8 mouse cellular contexts compared by ENCODE assay signal in genomic region chr13:54073066-54073465, GRCm38 (mm10). TPM values are rescaled to one million over a fixed set of nuclear protein-coding genes. Genes with fewer than 3 reads are reported as not detected.
DNase-seq lines count a peak whose midpoint lies in the region; ATAC-seq lines count a peak whose summit lies in the region.

No protein-coding gene starts in this region.

- no peak overlapping the region for H3K27ac ChIP-seq in neural tube, embryonic 11.5 days (ENCODE audit: low read depth, low read length)
- H3K27ac ChIP-seq in heart, embryonic 12.5 days (ENCODE audit: poor library complexity, severe bottlenecking): peak overlapping the region; percentile 62
- peak overlapping the region; percentile 97; the same call in 1 of the 2 replicates for H3K27ac ChIP-seq in limb, embryonic 10.5 days
- no peak overlapping the region for H3K27ac ChIP-seq in midbrain, embryonic 16.5 days (ENCODE audit: low read length)

- no peaks in the 10 kb centered on the region for H3K36me3 ChIP-seq in neural tube, embryonic 11.5 days (ENCODE audit: control insufficient read depth, insufficient read depth, low read length)
- H3K36me3 ChIP-seq in heart, embryonic 12.5 days: no peaks in the 10 kb centered on the region
- H3K36me3 ChIP-seq in limb, embryonic 10.5 days: peaks cover 12% of the 10 kb centered on the region
- H3K36me3 ChIP-seq in midbrain, embryonic 16.5 days (ENCODE audit: control insufficient read depth, insufficient read depth, low read length): no peaks in the 10 kb centered on the region

- H3K4me1 ChIP-seq in neural tube, embryonic 11.5 days (ENCODE audit: control insufficient read depth, insufficient read depth, low read length): peaks cover 4% of the 10 kb centered on the region; the same call in 1 of the 2 replicates
- peaks cover 36% of the 10 kb centered on the region for H3K4me1 ChIP-seq in heart, embryonic 12.5 days (replicated peaks)
- peaks cover 17% of the 10 kb centered on the region for H3K4me1 ChIP-seq in limb, embryonic 10.5 days
- H3K4me1 ChIP-seq in midbrain, embryonic 16.5 days (ENCODE audit: control insufficient read depth, insufficient read depth, low read length): peaks cover 12% of the 10 kb centered on the region

- peak overlapping the region; percentile 68 for H3K4me2 ChIP-seq in neural tube, embryonic 11.5 days (ENCODE audit: low read depth)
- H3K4me2 ChIP-seq in heart, embryonic 12.5 days: peak overlapping the region; percentile 85
- H3K4me2 ChIP-seq in midbrain, embryonic 16.5 days (ENCODE audit: low read length): peak overlapping the region; percentile 77

- DNase-seq in neural tube, embryonic 11.5 days (ENCODE audit: low spot score): no peak
- no peak for DNase-seq in neural tube, embryonic 10.5 days (ENCODE audit: extremely low spot score, low spot score)
- DNase-seq in limb, embryonic 10.5 days (ENCODE audit: low spot score): peak; percentile 32
- no peak for DNase-seq in right cerebral cortex, postnatal 36 days (ENCODE audit: low spot score in 2 of 2)
- DNase-seq in urinary bladder, postnatal 4 days (ENCODE audit: low spot score in 2 of 2): no peak

- H3K9me3 ChIP-seq in neural tube, embryonic 11.5 days (ENCODE audit: control insufficient read depth, low read length): no peaks in the 10 kb centered on the region
- H3K9me3 ChIP-seq in heart, embryonic 12.5 days (replicated peaks): no peaks in the 10 kb centered on the region
- no peaks in the 10 kb centered on the region for H3K9me3 ChIP-seq in limb, embryonic 10.5 days (replicated peaks)
- H3K9me3 ChIP-seq in midbrain, embryonic 16.5 days (replicated peaks; ENCODE audit: control insufficient read depth, low read length, poor library complexity, severe bottlenecking): no peaks in the 10 kb centered on the region

- no peak for ATAC-seq in neural tube, embryonic 11.5 days (ENCODE audit: insufficient read depth, low FRiP score, low TSS enrichment)
- no peak for ATAC-seq in heart, embryonic 12.5 days (ENCODE audit: insufficient number of reproducible peaks, low FRiP score)
- ATAC-seq in midbrain, embryonic 16.5 days: no peak
- no peak for ATAC-seq in erythroid progenitor cell, adult 5-6 weeks (replicated peaks; ENCODE audit: low FRiP score, poor library complexity, severe bottlenecking)

- H3K27me3 ChIP-seq in neural tube, embryonic 11.5 days (ENCODE audit: control insufficient read depth, insufficient read depth, low read length): no peaks in the 10 kb centered on the region
- H3K27me3 ChIP-seq in heart, embryonic 12.5 days (replicated peaks): 0 out of 2 replicates have a peak, but pooled peaks cover 3% of the 10 kb centered on the region
- no peaks in the 10 kb centered on the region for H3K27me3 ChIP-seq in limb, embryonic 10.5 days (ENCODE audit: low read depth, poor library complexity, severe bottlenecking)
- no peaks in the 10 kb centered on the region for H3K27me3 ChIP-seq in midbrain, embryonic 16.5 days (ENCODE audit: control insufficient read depth, insufficient read depth, low read depth, low read length)

- H3K4me3 ChIP-seq in neural tube, embryonic 11.5 days (ENCODE audit: low read depth, low read length): peak overlapping the region; percentile 68
- peak overlapping the region; percentile 95 for H3K4me3 ChIP-seq in heart, embryonic 12.5 days
- peak overlapping the region; percentile 87 for H3K4me3 ChIP-seq in limb, embryonic 10.5 days
- peak overlapping the region; percentile 81 for H3K4me3 ChIP-seq in midbrain, embryonic 16.5 days (ENCODE audit: low read depth, low read length)

- WGBS in neural tube, embryonic 11.5 days: 69% methylated on average over 1 of the region's 1 CpGs
- 37% methylated on average over 1 of the region's 1 CpGs for WGBS in heart, embryonic 12.5 days
- 53% methylated on average over 1 of the region's 1 CpGs for WGBS in limb, embryonic 10.5 days
- WGBS in midbrain, embryonic 16.5 days: 57% methylated on average over 1 of the region's 1 CpGs

- H3K9ac ChIP-seq in neural tube, embryonic 11.5 days (ENCODE audit: low read length): no peak overlapping the region
- H3K9ac ChIP-seq in heart, embryonic 12.5 days: 0 out of 2 replicates have a peak overlapping the region, but pooled peaks have one; percentile 64
- no peak overlapping the region for H3K9ac ChIP-seq in midbrain, embryonic 16.5 days (ENCODE audit: low read depth, low read length)

RNA-seq across cellular contexts. Expression of gene Sfxn1, which starts 1.4 kb away (rescaled TPM):
- polyA plus RNA-seq in neural tube, embryonic 11.5 days (2014; fragmentation: Nextera tagmentation; extraction: Ambion mirVana): 83.0 and 87.7 TPM in 2 replicates
- 25.4 and 26.4 TPM in 2 replicates for polyA plus RNA-seq in heart, embryonic 12.5 days (2016; fragmentation: Nextera tagmentation; extraction: Ambion mirVana)
- polyA plus RNA-seq in limb, embryonic 10.5 days (2016; fragmentation: Nextera tagmentation; extraction: Ambion mirVana): 69.7 and 85.7 TPM in 2 replicates
- 112 and 119 TPM in 2 replicates for polyA plus RNA-seq in midbrain, embryonic 16.5 days (2015; fragmentation: Nextera tagmentation; extraction: Ambion mirVana)
- total RNA-seq in erythroid progenitor cell, adult 5-6 weeks (2015; ENCODE audit: low replicate concordance): 30.6 and 39.8 TPM in 2 replicates
- 12.6 and 15.1 TPM in 2 replicates for total RNA-seq in erythroid progenitor cell, adult 5-6 weeks (2017; ENCODE audit: low replicate concordance)

RNA-seq across cellular contexts. Expression of gene Drd1, which starts 17.6 kb away (rescaled TPM):
- polyA plus RNA-seq in neural tube, embryonic 11.5 days (2014; fragmentation: Nextera tagmentation; extraction: Ambion mirVana): 0.55 and 0.73 TPM in 2 replicates
- 0.12 TPM in 1 of 2 replicates, not detected in the other for polyA plus RNA-seq in heart, embryonic 12.5 days (2016; fragmentation: Nextera tagmentation; extraction: Ambion mirVana)
- not detected in 2 replicates for polyA plus RNA-seq in limb, embryonic 10.5 days (2016; fragmentation: Nextera tagmentation; extraction: Ambion mirVana)
- polyA plus RNA-seq in midbrain, embryonic 16.5 days (2015; fragmentation: Nextera tagmentation; extraction: Ambion mirVana): 3.5 and 5.2 TPM in 2 replicates
- total RNA-seq in erythroid progenitor cell, adult 5-6 weeks (2015; ENCODE audit: low replicate concordance): not detected in 2 replicates
- not detected in 2 replicates for total RNA-seq in erythroid progenitor cell, adult 5-6 weeks (2017; ENCODE audit: low replicate concordance)

Comparison
In these comparisons a context has a peak if more than half of its experiments do, and no peak if none do; other contexts are left out.
1. H3K27ac ChIP-seq: peak in heart, embryonic 12.5 days (single experiment) and limb, embryonic 10.5 days (single experiment); none in neural tube, embryonic 11.5 days (single experiment) and midbrain, embryonic 16.5 days (single experiment).
2. Peak in every context shown above with its lines, with median percentiles within 50 percentile points of each other: H3K4me2 ChIP-seq and H3K4me3 ChIP-seq.